ENCODE assay signal across 25 mouse cellular contexts in the genomic region with DNA sequence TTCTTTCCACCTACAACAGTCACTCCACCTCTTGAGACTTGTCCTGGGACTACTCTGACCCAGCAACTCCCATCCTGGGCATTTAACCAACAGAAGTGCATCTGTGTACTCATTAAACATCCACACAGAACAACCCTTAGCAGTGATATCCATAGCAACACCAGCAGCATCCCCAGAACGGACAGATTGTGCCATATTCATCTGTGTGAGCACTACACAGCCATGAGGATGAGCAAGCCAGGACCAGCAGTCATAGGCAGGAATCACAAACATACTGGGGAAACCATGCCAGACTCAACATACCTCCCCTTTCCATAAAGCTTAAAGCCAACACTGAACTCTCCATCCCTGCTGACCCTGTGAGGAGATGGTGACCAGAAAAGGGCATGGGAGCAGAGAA. TPM values are rescaled to one million over a fixed set of nuclear protein-coding genes. Genes with fewer than 3 reads are reported as not detected.
DNase-seq lines count a peak whose midpoint lies in the region; ATAC-seq and TF ChIP-seq lines count a peak whose summit lies in the region.
"Had no signal": no experiment of that assay in that cellular context is flagged by ENCODE, and none has a peak within 500 bp of the region (broad histone marks: within the 10 kb centered on the region; RNA-seq: fewer than 3 reads in every experiment).

No protein-coding gene starts in this region.

- peak overlapping the region; percentile 86 for H3K27ac ChIP-seq in layer of hippocampus, adult 2 months
- no peak overlapping the region for H3K27ac ChIP-seq in liver, embryonic 12.5 days
- no peak overlapping the region for H3K27ac ChIP-seq in midbrain, embryonic 10.5 days (replicated peaks)
- H3K27ac ChIP-seq: forebrain, embryonic 10.5 days; forebrain, embryonic 13.5 days; heart, adult 2 months; heart, embryonic 10.5 days; heart, embryonic 13.5 days; hindbrain, embryonic 12.5 days; hindbrain, embryonic 15.5 days had no signal

- no peaks in the 10 kb centered on the region for H3K9me3 ChIP-seq in liver, embryonic 12.5 days (replicated peaks)
- no peaks in the 10 kb centered on the region for H3K9me3 ChIP-seq in midbrain, embryonic 10.5 days (replicated peaks)
- H3K9me3 ChIP-seq: forebrain, embryonic 10.5 days; forebrain, embryonic 13.5 days; G1E; heart, embryonic 10.5 days; heart, embryonic 13.5 days; hindbrain, embryonic 12.5 days; hindbrain, embryonic 15.5 days had no signal

- peak; percentile 60 for DNase-seq in layer of hippocampus, adult 11-12 months (ENCODE audit: low spot score)
- no peak for DNase-seq in layer of hippocampus, postnatal 10 days (ENCODE audit: low spot score in 2 of 2)
- peak; percentile 46 to 75 for DNase-seq in layer of hippocampus, adult 2 months (ENCODE audit: low spot score in 2 of 2)
- peak; percentile 87 for DNase-seq in layer of hippocampus, adult 9-11 months
- no peak for DNase-seq in embryo, embryonic 11 days
- DNase-seq in midbrain, embryonic 10.5 days (ENCODE audit: low spot score) = no peak
- DNase-seq: adrenal gland, adult 2 months; adrenal gland, postnatal 14 days; B cell, adult 2 months; cerebellum, adult 11-12 months; cerebellum, adult 8-10 months; cerebellum, postnatal 10 days; cerebellum, postnatal 36 days; gastrocnemius, postnatal 25 days; heart, adult 2 months had no signal

- no peak overlapping the region for H3K9ac ChIP-seq in liver, embryonic 12.5 days
- H3K9ac ChIP-seq: forebrain, embryonic 13.5 days; heart, embryonic 13.5 days; hindbrain, embryonic 12.5 days; hindbrain, embryonic 15.5 days had no signal

- H3K4me1 ChIP-seq in liver, embryonic 12.5 days = no peaks in the 10 kb centered on the region
- H3K4me1 ChIP-seq in midbrain, embryonic 10.5 days = peaks cover 32% of the 10 kb centered on the region

- H3K4me3 ChIP-seq in layer of hippocampus, adult 2 months = no peak overlapping the region
- H3K4me3 ChIP-seq in liver, embryonic 12.5 days = no peak overlapping the region
- no peak overlapping the region for H3K4me3 ChIP-seq in midbrain, embryonic 10.5 days
- H3K4me3 ChIP-seq: forebrain, embryonic 10.5 days; forebrain, embryonic 13.5 days; heart, adult 2 months; heart, embryonic 10.5 days; heart, embryonic 13.5 days; hindbrain, embryonic 12.5 days; hindbrain, embryonic 15.5 days had no signal

- WGBS in liver, embryonic 12.5 days (ENCODE audit: insufficient replicate concordance) = 31% methylated on average over 1 of the region's 1 CpGs
- 57% methylated on average over 1 of the region's 1 CpGs for WGBS in midbrain, embryonic 10.5 days

- no peak for TF ChIP-seq CTCF in layer of hippocampus, adult 2 months (conservative IDR thresholded peaks at IDR 0.05)

- H3K4me2 ChIP-seq in liver, embryonic 12.5 days = no peak overlapping the region
- H3K4me2 ChIP-seq: forebrain, embryonic 13.5 days; heart, embryonic 13.5 days; hindbrain, embryonic 12.5 days; hindbrain, embryonic 15.5 days had no signal

- H3K27me3 ChIP-seq in liver, embryonic 12.5 days (replicated peaks) = peaks cover 75% of the 10 kb centered on the region
- H3K27me3 ChIP-seq in midbrain, embryonic 10.5 days (ENCODE audit: low read depth, poor library complexity, severe bottlenecking) = peaks cover 64% of the 10 kb centered on the region

- ATAC-seq in liver, embryonic 12.5 days = no peak
- ATAC-seq: forebrain, embryonic 13.5 days; Patski had no signal

- H3K36me3 ChIP-seq in liver, embryonic 12.5 days = no peaks in the 10 kb centered on the region
- H3K36me3 ChIP-seq in midbrain, embryonic 10.5 days = no peaks in the 10 kb centered on the region
- H3K36me3 ChIP-seq: forebrain, embryonic 10.5 days; G1E; heart, embryonic 10.5 days; heart, embryonic 13.5 days; hindbrain, embryonic 12.5 days; hindbrain, embryonic 15.5 days had no signal

RNA-seq across cellular contexts. Expression of gene Lgr6, which starts 17.7 kb away (rescaled TPM):
- 1 to 10 TPM; 1.4 to 1.8 TPM for total RNA-seq in layer of hippocampus, postnatal 10 days (2021)
- 1 to 10 TPM; 2.4 TPM for total RNA-seq in layer of hippocampus, adult 2 months (2021)
- polyA plus RNA-seq in liver, embryonic 12.5 days (2016; fragmentation: Nextera tagmentation; extraction: Ambion mirVana) = 0.30 and 0.36 TPM in 2 replicates
- 0.06 and 0.17 TPM in 2 replicates for polyA plus RNA-seq in midbrain, embryonic 10.5 days (2016; fragmentation: Nextera tagmentation; extraction: Ambion mirVana)
- total RNA-seq: hematopoietic stem cell, adult 5-6 weeks had no signal

RNA-seq across cellular contexts. Expression of gene Ptpn7, which starts 45.1 kb away (rescaled TPM):
- under 1 TPM; 0.11 to 0.14 TPM for total RNA-seq in layer of hippocampus, postnatal 10 days (2021)
- total RNA-seq in layer of hippocampus, adult 2 months (2021) = not detected
- 24.7 and 25.9 TPM in 2 replicates for polyA plus RNA-seq in liver, embryonic 12.5 days (2016; fragmentation: Nextera tagmentation; extraction: Ambion mirVana)
- polyA plus RNA-seq in midbrain, embryonic 10.5 days (2016; fragmentation: Nextera tagmentation; extraction: Ambion mirVana) = 1.3 and 2.4 TPM in 2 replicates

RNA-seq across cellular contexts. Expression of gene Arl8a, which starts 59.2 kb away (rescaled TPM):
- 100 to 1,000 TPM; 393 to 420 TPM for total RNA-seq in layer of hippocampus, postnatal 10 days (2021)
- 100 to 1,000 TPM; 247 to 258 TPM for total RNA-seq in layer of hippocampus, adult 2 months (2021)
- polyA plus RNA-seq in liver, embryonic 12.5 days (2016; fragmentation: Nextera tagmentation; extraction: Ambion mirVana) = 15.5 and 15.8 TPM in 2 replicates
- polyA plus RNA-seq in midbrain, embryonic 10.5 days (2016; fragmentation: Nextera tagmentation; extraction: Ambion mirVana) = 46.5 and 67.6 TPM in 2 replicates

Comparison
In these comparisons a context has a peak if more than half of its experiments do, and no peak if none do; other contexts are left out.
1. DNase-seq: peak in layer of hippocampus, adult 11-12 months (single experiment), layer of hippocampus, adult 2 months (2 of 2) and layer of hippocampus, adult 9-11 months (single experiment); none in layer of hippocampus, postnatal 10 days (0 of 2), embryo, embryonic 11 days (single experiment) and midbrain, embryonic 10.5 days (single experiment).